ENCODE assay signal across 7 mouse cellular contexts in the genomic region with DNA sequence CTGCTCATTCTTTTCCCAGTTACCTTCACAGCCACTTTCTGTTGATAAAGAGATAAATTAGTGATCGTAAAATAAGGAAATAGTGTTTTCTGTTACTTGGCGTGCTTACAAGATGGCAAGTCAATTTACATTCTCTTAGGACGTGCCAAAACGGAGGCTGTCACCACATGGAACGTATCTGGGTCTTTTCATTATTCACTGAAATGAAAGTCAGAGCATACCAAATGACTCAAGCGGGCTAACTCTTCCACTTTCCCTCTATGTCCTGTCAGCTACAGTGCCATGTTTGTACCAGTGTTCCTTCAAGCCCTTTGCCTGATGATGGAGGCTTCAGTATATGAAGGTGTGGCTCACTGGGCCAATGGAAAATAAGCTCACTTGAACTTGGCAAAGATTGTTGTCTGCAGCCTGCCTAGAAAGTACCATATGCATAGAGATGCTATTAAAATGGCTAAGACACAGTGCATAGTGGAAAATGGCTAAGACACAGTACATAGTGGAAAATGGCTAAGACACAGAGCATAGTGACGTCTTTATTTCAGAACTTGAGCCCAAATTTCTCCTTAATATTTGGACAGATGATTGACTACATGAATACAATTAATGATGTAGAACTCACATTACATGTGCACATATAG.
"Had no signal": no experiment of that assay in that cellular context is flagged by ENCODE, and none has a peak within 500 bp of the region (broad histone marks: within the 10 kb centered on the region; RNA-seq: fewer than 3 reads in every experiment).

No protein-coding gene starts in this region.

- DNase-seq: kidney, postnatal 14 days; lung, embryonic 14.5 days; lung, postnatal 10 days; lung, postnatal 4 days; midbrain, embryonic 14.5 days; thymus, adult 2 months; thymus, postnatal 25 days had no signal
